Mouse (Mus musculus): ENCODE data around the gene Tspan12.

Gene Tspan12

DNA sequence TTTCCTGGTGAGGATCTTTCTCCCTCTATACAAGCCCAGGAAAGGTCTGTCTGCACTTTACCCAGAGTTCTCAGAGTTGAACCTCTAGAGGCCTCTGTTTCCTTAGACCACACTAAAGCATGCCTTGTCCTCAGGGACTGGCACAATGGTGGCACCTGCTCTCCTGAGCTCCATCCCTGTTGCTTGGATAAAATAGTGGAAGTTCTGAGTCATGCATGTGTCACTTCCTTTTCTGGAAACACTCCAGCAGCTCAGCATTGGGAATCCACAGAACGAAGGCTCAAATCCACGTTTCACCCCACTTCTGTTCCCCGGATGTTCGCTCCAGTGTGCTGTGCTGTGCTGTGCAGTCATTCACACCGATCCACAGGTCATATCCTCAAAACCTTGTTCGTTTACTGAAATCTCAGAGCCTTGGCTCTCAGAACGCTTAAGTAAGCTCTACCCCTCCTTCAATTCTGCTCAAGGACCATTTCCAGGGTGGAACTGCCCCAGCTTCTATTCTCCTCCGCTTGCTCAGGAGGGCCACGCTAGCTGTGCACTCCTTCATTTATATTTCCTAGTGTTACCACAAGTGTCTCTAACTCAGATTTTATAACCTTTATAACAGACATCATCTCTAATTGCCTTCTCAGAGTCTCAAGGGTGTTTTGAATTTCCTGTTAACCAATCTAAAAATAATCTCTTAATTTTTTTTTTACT is 83.4 kb downstream of the Tspan12 start:
- DNase-seq, result no peak

DNA sequence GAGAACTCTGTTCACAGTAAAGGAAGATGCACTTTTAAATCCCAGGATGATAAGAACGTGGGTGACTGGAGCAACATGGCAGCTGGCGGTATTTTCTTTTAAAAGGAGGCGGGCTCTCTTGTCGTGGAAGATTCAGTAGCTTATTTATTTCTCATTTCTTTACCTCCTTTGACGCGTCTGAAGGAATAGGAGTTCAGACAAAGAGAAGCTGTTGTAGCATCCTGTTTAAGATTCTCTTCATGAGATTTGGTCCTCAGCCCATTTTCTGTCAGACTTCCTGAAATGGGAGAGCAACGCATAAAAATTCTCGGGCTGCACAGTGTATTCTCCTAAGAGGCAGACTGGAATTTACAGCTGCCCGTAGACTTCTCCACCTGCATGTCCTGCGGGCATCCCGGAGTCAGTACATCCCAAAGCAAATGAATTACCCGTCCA is 84.5 kb downstream of the Tspan12 start:
- no peak for DNase-seq

DNA sequence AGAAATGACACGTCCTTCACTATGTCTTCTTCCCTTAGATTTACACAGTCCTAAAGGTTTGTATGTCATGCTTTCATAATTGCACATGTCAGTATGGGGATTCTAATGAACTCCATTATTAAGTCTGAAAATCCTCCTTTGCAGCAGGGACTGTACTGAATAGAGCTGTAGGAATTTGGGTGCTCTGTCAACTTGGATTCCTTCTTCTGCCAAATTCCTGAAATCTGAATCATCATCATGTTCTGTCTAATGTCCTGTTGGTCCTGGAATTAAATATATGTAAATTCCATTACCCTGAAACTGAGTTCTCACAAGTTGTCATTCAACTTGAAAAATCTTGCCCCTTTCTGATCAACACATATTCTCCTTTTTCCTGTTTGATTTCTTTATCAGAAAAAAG is 104.8 kb downstream of the Tspan12 start:
- no peak for DNase-seq

DNA sequence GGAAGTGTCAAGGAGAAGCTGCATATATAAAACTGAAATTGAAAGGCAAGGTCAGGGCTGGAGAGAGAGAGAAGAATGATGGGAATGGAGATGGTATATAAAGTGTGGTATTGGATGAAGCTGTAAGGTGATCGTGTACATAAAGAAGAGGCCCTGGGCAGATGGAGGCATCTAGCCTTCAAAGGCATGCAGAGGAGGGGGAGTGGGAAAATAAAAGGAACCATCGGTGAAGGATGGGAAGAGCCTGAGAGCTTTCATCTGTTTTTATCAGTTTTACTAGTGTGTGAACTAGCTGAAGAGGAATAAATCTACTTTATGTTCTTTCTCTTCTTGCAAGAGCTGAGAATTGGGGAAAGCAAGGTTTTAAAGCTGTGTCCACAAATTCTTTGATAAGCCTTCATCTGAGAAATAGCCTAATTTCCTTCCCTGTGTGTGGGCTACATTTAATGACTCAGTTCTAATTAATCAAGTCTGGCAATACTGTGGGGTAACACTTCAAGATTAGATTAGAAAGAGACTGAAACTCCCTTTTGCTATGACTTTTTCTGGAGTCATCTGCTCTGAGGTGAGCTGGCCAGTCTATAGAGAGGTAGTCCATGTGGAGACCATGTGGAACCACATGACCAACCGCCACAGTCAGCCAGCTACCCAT is 107.6 kb downstream of the Tspan12 start:
- no peak for DNase-seq

DNA sequence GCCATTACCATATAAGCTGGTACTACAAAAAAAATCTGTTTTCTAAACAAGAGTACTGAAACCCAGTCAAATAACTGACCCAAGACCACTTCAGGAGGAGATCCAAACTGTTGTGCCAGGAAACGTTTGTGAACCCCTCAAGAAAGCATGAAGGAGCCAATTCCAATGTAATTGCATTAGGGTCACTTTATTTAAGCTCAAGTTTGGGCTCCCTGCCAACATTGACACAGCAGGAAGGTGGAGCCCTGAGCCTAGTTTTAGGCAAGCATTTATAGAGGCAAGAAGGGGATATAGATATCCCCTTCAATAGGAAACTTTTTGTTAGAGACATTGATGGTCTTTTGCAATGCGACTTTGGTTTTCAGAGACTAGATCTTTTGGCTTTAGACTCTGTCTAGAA is 111.7 kb downstream of the Tspan12 start:
- DNase-seq, result no peak

DNA sequence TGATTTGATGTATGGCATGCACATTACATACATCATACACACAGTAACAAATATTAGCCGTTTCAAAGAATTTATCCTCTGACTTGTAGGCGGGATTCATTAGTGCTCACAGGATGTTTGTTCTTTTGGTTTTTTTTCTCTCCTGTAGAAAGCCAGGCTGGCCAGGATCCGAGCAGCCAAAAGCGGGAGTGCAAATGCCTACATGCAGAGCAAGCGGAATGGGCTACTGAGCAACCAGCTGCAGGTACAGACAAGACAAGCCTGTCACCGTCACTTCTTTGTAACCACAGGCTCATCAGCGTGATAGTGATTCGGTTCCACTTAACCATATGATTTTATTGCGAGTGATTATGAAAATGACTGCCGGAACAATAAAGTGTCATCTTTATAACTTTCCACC is 130.1 kb downstream of the Tspan12 start:
- no peak for DNase-seq

All from right cerebral cortex, postnatal 4 days (tissue).